Mouse (Mus musculus): ENCODE data around the gene Smim6. TPM values are rescaled to one million over a fixed set of nuclear protein-coding genes. Genes with fewer than 3 reads are reported as not detected.

The Smim6 gene
- total RNA-seq, 2 experiments from 2014 or later: 0.26 to 7.5 TPM

Other genes starting within 250 kb of the Smim6 start
- gene Grb2, start 203.4 kb upstream of the Smim6 start, total RNA-seq (2015; ENCODE audit: low replicate concordance): 27.4 and 34.4 TPM in 2 replicates
- 12.0 and 21.9 TPM in 2 replicates for gene Grb2, start 203.4 kb upstream of the Smim6 start, total RNA-seq (2017; ENCODE audit: low replicate concordance)
- gene Tmem94, start 146.6 kb upstream of the Smim6 start, total RNA-seq (2015; ENCODE audit: low replicate concordance): 5.6 and 8.5 TPM in 2 replicates
- gene Tmem94, start 146.6 kb upstream of the Smim6 start, total RNA-seq (2017; ENCODE audit: low replicate concordance): 8.7 and 13.5 TPM in 2 replicates
- 4.0 and 4.8 TPM in 2 replicates for gene Caskin2, start 98.4 kb upstream of the Smim6 start, total RNA-seq (2015; ENCODE audit: low replicate concordance)
- gene Caskin2, start 98.4 kb upstream of the Smim6 start, total RNA-seq (2017; ENCODE audit: low replicate concordance): 2.0 and 3.1 TPM in 2 replicates
- gene Tsen54, start 97.3 kb upstream of the Smim6 start, total RNA-seq (2015; ENCODE audit: low replicate concordance): 1.7 and 5.6 TPM in 2 replicates
- gene Tsen54, start 97.3 kb upstream of the Smim6 start, total RNA-seq (2017; ENCODE audit: low replicate concordance): 1.4 and 2.2 TPM in 2 replicates
- 3.3 and 5.4 TPM in 2 replicates for gene Llgl2, start 88.0 kb upstream of the Smim6 start, total RNA-seq (2015; ENCODE audit: low replicate concordance)
- gene Llgl2, start 88.0 kb upstream of the Smim6 start, total RNA-seq (2017; ENCODE audit: low replicate concordance): 0.34 TPM in 1 of 2 replicates, not detected in the other
- gene Myo15b, start 53.6 kb upstream of the Smim6 start, total RNA-seq (2015; ENCODE audit: low replicate concordance): not detected in 2 replicates
- not detected in 2 replicates for gene Myo15b, start 53.6 kb upstream of the Smim6 start, total RNA-seq (2017; ENCODE audit: low replicate concordance)
- gene Smim5, start 12.1 kb upstream of the Smim6 start, total RNA-seq (2015; ENCODE audit: low replicate concordance): 14.2 and 17.9 TPM in 2 replicates
- 17.1 and 19.2 TPM in 2 replicates for gene Smim5, start 12.1 kb upstream of the Smim6 start, total RNA-seq (2017; ENCODE audit: low replicate concordance)
- gene Sap30bp, start 21.3 kb downstream of the Smim6 start, total RNA-seq (2015; ENCODE audit: low replicate concordance): 3.6 and 6.3 TPM in 2 replicates
- 75.6 and 96.5 TPM in 2 replicates for gene Sap30bp, start 21.3 kb downstream of the Smim6 start, total RNA-seq (2017; ENCODE audit: low replicate concordance)
- 6.3 and 8.3 TPM in 2 replicates for gene Recql5, start 21.5 kb downstream of the Smim6 start, total RNA-seq (2015; ENCODE audit: low replicate concordance)
- gene Recql5, start 21.5 kb downstream of the Smim6 start, total RNA-seq (2017; ENCODE audit: low replicate concordance): 15.3 and 31.6 TPM in 2 replicates
- gene Itgb4, start 62.7 kb downstream of the Smim6 start, total RNA-seq (2015; ENCODE audit: low replicate concordance): not detected in 2 replicates
- gene Itgb4, start 62.7 kb downstream of the Smim6 start, total RNA-seq (2017; ENCODE audit: low replicate concordance): not detected in 2 replicates
- gene Galk1, start 100.7 kb downstream of the Smim6 start, total RNA-seq (2015; ENCODE audit: low replicate concordance): 1.5 and 4.8 TPM in 2 replicates
- gene Galk1, start 100.7 kb downstream of the Smim6 start, total RNA-seq (2017; ENCODE audit: low replicate concordance): 3.6 and 4.5 TPM in 2 replicates
- 366 and 401 TPM in 2 replicates for gene H3f3b, start 115.9 kb downstream of the Smim6 start, total RNA-seq (2015; ENCODE audit: low replicate concordance)
- 384 and 542 TPM in 2 replicates for gene H3f3b, start 115.9 kb downstream of the Smim6 start, total RNA-seq (2017; ENCODE audit: low replicate concordance)
- 4.2 and 6.9 TPM in 2 replicates for gene Unk, start 118.3 kb downstream of the Smim6 start, total RNA-seq (2015; ENCODE audit: low replicate concordance)
- gene Unk, start 118.3 kb downstream of the Smim6 start, total RNA-seq (2017; ENCODE audit: low replicate concordance): 7.9 and 17.3 TPM in 2 replicates
- 4.2 and 4.8 TPM in 2 replicates for gene Unc13d, start 165.9 kb downstream of the Smim6 start, total RNA-seq (2015; ENCODE audit: low replicate concordance)
- gene Unc13d, start 165.9 kb downstream of the Smim6 start, total RNA-seq (2017; ENCODE audit: low replicate concordance): 4.3 and 7.0 TPM in 2 replicates
- 105 and 125 TPM in 2 replicates for gene Wbp2, start 175.0 kb downstream of the Smim6 start, total RNA-seq (2015; ENCODE audit: low replicate concordance)
- gene Wbp2, start 175.0 kb downstream of the Smim6 start, total RNA-seq (2017; ENCODE audit: low replicate concordance): 58.0 and 68.8 TPM in 2 replicates
- gene Trim47, start 215.2 kb downstream of the Smim6 start, total RNA-seq (2015; ENCODE audit: low replicate concordance): 1.0 and 2.5 TPM in 2 replicates
- 1.3 TPM in 1 of 2 replicates, not detected in the other for gene Trim47, start 215.2 kb downstream of the Smim6 start, total RNA-seq (2017; ENCODE audit: low replicate concordance)
- gene Trim65, start 219.1 kb downstream of the Smim6 start, total RNA-seq (2015; ENCODE audit: low replicate concordance): 0.38 and 2.3 TPM in 2 replicates
- gene Trim65, start 219.1 kb downstream of the Smim6 start, total RNA-seq (2017; ENCODE audit: low replicate concordance): 0.28 and 3.3 TPM in 2 replicates
- 10.0 and 19.8 TPM in 2 replicates for gene Mrpl38, start 226.9 kb downstream of the Smim6 start, total RNA-seq (2015; ENCODE audit: low replicate concordance)
- 5.2 and 6.7 TPM in 2 replicates for gene Mrpl38, start 226.9 kb downstream of the Smim6 start, total RNA-seq (2017; ENCODE audit: low replicate concordance)